Mouse (Mus musculus) ES-E14 (cell line): ENCODE measurements around the gene Sike1. TPM values are rescaled to one million over a fixed set of nuclear protein-coding genes. Genes with fewer than 3 reads are reported as not detected.

ENCODE experiments used
- DNase-seq: peaks from one replicate; pipeline ENCODE4 v3.0.0-alpha.2; 2013; ENCODE audit warnings: low read depth, low spot score
- H3K27ac ChIP-seq: 2 replicates; pipeline ENCODE4 v1.5.1; 2012; ENCODE audit warnings: low read depth, mild to moderate bottlenecking, low read length, moderate library complexity, mixed read lengths; ENCODE audit not compliant: poor library complexity, insufficient read depth, severe bottlenecking
- H3K36me3 ChIP-seq: 2 replicates; pipeline ENCODE4 v1.6.1; 2012; ENCODE audit warnings: mild to moderate bottlenecking, low read length, moderate library complexity, mixed read lengths; ENCODE audit not compliant: control insufficient read depth, poor library complexity, insufficient read depth, severe bottlenecking
- H3K4me1 ChIP-seq, 2 experiments: fragments of 150-350 bp in 1 of 2; sonication (generic) in 1 of 2; 2 replicates each; pipeline ENCODE4 v1.6.1; 2012; ENCODE audit warnings: low read length in 2 of 2, mild to moderate bottlenecking in 1 of 2, mixed read lengths in 1 of 2; ENCODE audit not compliant: control insufficient read depth in 2 of 2, insufficient read depth in 2 of 2, poor library complexity in 1 of 2
- H3K4me3 ChIP-seq, 2 experiments: fragments of 150-350 bp in 1 of 2; sonication (generic) in 1 of 2; 2 replicates each; pipeline ENCODE4 v1.5.1; 2012; ENCODE audit warnings: low read length in 2 of 2, low read depth in 1 of 2, mild to moderate bottlenecking in 1 of 2, mixed read lengths in 1 of 2; ENCODE audit not compliant: insufficient read depth in 1 of 2, poor library complexity in 1 of 2, severe bottlenecking in 1 of 2
- H3K9ac ChIP-seq: 2 replicates; pipeline ENCODE4 v1.6.1; 2012; ENCODE audit warnings: low read depth, mild to moderate bottlenecking, low read length, mixed read lengths; ENCODE audit not compliant: poor library complexity, insufficient read depth, severe bottlenecking
- H3K9me3 ChIP-seq: fragments of 150-350 bp; sonication (generic); 2 replicates; pipeline ENCODE4 v1.6.1; 2012; ENCODE audit warnings: low read depth, mild to moderate bottlenecking, low read length; ENCODE audit not compliant: control insufficient read depth, insufficient read depth
- CHD2 ChIP-seq: IDR thresholded peaks from 2 replicates; pipeline ENCODE4 v1.6.1; 2014; ENCODE audit warnings: mild to moderate bottlenecking, low read depth, low read length, inconsistent platforms
- HCFC1 ChIP-seq: IDR thresholded peaks from 2 replicates; pipeline ENCODE4 v1.6.1; 2012; ENCODE audit warnings: low read length, inconsistent platforms, borderline replicate concordance; ENCODE audit not compliant: insufficient read depth
- MAFK ChIP-seq: IDR thresholded peaks from 2 replicates; pipeline ENCODE4 v1.6.1; 2014; ENCODE audit warnings: mild to moderate bottlenecking, low read depth, low read length, inconsistent platforms; ENCODE audit not compliant: insufficient read depth
- ZC3H11A ChIP-seq: IDR thresholded peaks from 2 replicates; pipeline ENCODE4 v1.6.1; 2012; ENCODE audit warnings: low read depth, mild to moderate bottlenecking, inconsistent platforms, low read length, borderline replicate concordance
- ZNF384 ChIP-seq: IDR thresholded peaks from 2 replicates; pipeline ENCODE4 v1.6.1; 2012; ENCODE audit warnings: low read depth, low read length, inconsistent platforms
- in situ Hi-C, 2 experiments: fragments of 600-800 bp; cut with MboI; formaldehyde crosslinking; loops; one replicate each; pipeline ENCODE4 v1.15.1; 2025; ENCODE audit warnings: low sequenced_read_pairs in 2 of 2, inconsistent platforms in 1 of 2; ENCODE audit not compliant: unreplicated experiment in 2 of 2
- total RNA-seq: library from RNA; depleted of rRNA; stranded (reverse); fragments of 300-350 nt; gene quantifications from 2 replicates; pipeline ENCODE4 v1.2.3, GENCODE M21; 2012; rRNA removed

Gene Sike1
- total RNA-seq, 1 experiment = 27.9 TPM

DNA sequence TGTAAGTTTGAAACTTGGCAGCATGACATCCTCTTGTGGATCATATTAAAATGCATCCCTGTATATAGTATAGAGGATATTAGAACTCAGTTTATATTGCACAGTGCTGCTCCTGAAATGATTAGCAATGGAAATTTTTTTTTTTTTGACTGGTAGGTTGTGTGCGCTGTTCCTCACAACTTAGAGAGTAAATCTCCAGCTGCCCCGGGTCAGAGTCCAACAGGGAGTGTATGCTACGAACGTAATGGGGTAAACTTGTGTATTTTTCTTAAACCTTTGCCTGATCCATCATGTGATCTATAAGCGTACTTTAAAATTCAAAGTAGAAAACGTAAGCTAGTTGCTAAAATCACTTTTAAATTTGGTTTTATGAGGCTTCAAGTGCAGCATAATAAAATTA lies 44.8 kb downstream of the Sike1 start:
- TF ChIP-seq ZNF384 (no peak), MAFK (no peak)
- Histone ChIP-seq H3K9ac (no peak overlapping the region), H3K9me3 (no peaks in the 10 kb centered on the region), H3K36me3 (peaks cover 15% of the 10 kb centered on the region), H3K4me1 (no peaks in the 10 kb centered on the region; a peak in 1 of 4 replicates), H3K27ac (no peak overlapping the region), H3K4me3 (no peak overlapping the region)
- in situ Hi-C loops = no loop called here
- DNase-seq = no peak

- Histone ChIP-seq H3K36me3 (peaks cover 15% of the 10 kb centered on the region), H3K4me1 (no peaks in the 10 kb centered on the region), H3K9me3 (no peaks in the 10 kb centered on the region), H3K9ac (no peak overlapping the region), H3K27ac (no peak overlapping the region), H3K4me3 (no peak overlapping the region)
- TF ChIP-seq MAFK (no peak), HCFC1 (no peak), ZNF384 (no peak), ZC3H11A (no peak), CHD2 (no peak)
- no peak for DNase-seq
- in situ Hi-C loops = no loop called here
These were observed 45.4 kb downstream of the Sike1 start for GRCm38 (mm10) chr3:103040861-103041379.

- DNase-seq = no peak
- in situ Hi-C loops = no loop called here
- no peak overlapping the region for H3K4me3 ChIP-seq
- H3K9ac ChIP-seq = no peak overlapping the region
- TF ChIP-seq MAFK (no peak), HCFC1 (no peak), ZC3H11A (no peak), CHD2 (no peak), ZNF384 (no peak)
- no peaks in the 10 kb centered on the region for H3K9me3 ChIP-seq
- no peaks in the 10 kb centered on the region for H3K4me1 ChIP-seq
- peaks cover 25% of the 10 kb centered on the region for H3K36me3 ChIP-seq
- no peak overlapping the region for H3K27ac ChIP-seq
These were observed 60.6 kb downstream of the Sike1 start for GRCm38 (mm10) chr3:103056016-103056595.

DNA sequence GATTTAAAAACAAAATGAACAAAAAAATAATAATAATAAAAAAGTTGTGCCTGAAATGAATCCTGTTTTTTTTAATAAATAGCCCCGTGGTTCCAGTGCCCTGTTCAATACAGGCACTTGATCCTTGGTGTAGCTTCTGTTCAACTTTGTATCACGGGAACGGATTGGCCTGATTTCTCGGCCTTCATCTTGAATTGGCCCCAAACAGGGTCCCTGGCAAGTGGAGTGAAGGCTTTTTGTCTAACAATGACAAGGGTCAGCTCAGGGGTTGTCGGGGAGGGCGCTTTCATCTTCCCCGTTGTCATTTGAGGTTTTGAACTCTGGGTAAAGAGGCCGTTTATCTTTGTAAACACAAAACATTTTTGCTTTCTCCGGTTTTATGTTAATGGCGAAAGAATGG lies 62.2 kb downstream of the Sike1 start:
- no peaks in the 10 kb centered on the region for H3K4me1 ChIP-seq
- no peaks in the 10 kb centered on the region for H3K9me3 ChIP-seq
- TF ChIP-seq MAFK = no peak
- no peak for TF ChIP-seq CHD2
- TF ChIP-seq ZNF384 = no peak
- TF ChIP-seq HCFC1 = no peak
- no peak for TF ChIP-seq ZC3H11A
- peak overlapping the region; percentile 68 to 71 for H3K4me3 ChIP-seq
- DNase-seq = no peak
- H3K9ac ChIP-seq = 0 out of 2 replicates have a peak overlapping the region, but pooled peaks have one; percentile 3
- in situ Hi-C loops = no loop called here
- H3K36me3 ChIP-seq = peaks cover 29% of the 10 kb centered on the region
- H3K27ac ChIP-seq = peak overlapping the region; percentile 44; the same call in 1 of the 2 replicates

Other genes with a start within 250 kb of the Sike1 start
- not detected in 2 replicates for gene Tshb, start 213.0 kb upstream of the Sike1 start, total RNA-seq
- 2.8 and 3.6 TPM in 2 replicates for gene Sycp1, start 59.6 kb upstream of the Sike1 start, total RNA-seq
- gene Nr1h5, start 31.6 kb upstream of the Sike1 start, total RNA-seq = not detected in 2 replicates
- 252 and 323 TPM in 2 replicates for gene Csde1, start 24.7 kb downstream of the Sike1 start, total RNA-seq
- 88.8 and 113 TPM in 2 replicates for gene Nras, start 62.6 kb downstream of the Sike1 start, total RNA-seq
- gene Ampd1, start 78.3 kb downstream of the Sike1 start, total RNA-seq = 0.26 and 0.49 TPM in 2 replicates
- gene Dennd2c, start 106.9 kb downstream of the Sike1 start, total RNA-seq = 29.9 and 39.2 TPM in 2 replicates
- gene Bcas2, start 175.9 kb downstream of the Sike1 start, total RNA-seq = 86.4 and 102 TPM in 2 replicates